Mouse (Mus musculus): ENCODE measurements around the gene Cd8b1. TPM values are rescaled to one million over a fixed set of nuclear protein-coding genes. Genes with fewer than 3 reads are reported as not detected.

Gene Cd8b1
- polyA plus RNA-seq, 1 experiment = not detected

DNA sequence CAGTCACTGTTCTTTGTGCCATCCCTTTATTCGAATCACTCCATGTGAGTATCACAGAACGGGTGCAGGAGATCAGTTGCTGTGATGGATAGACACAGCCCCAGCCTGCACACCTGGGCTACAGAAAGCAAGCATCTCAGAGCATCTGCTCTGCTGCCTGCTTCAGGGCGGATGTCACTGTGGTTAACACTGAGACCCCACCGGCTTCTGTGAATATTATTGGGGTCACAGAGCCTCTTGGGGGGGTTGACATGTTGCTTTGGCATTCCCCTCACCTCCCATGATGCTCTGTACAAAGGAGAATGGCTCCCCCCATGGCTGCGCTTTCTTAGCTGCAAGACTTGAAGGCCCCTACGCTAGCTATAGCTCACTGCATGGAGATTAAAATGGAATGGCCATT is 46.8 kb downstream of the Cd8b1 start:
- WGBS = 90% methylated on average over 6 of the region's 6 CpGs
- DNase-seq = no peak
- H3K27me3 ChIP-seq (ENCODE audit: control insufficient read depth, insufficient read depth, low read length) = no peaks in the 10 kb centered on the region
- no peaks in the 10 kb centered on the region for H3K4me1 ChIP-seq (ENCODE audit: control insufficient read depth, insufficient read depth, low read length)
- no peak overlapping the region for H3K4me3 ChIP-seq (replicated peaks; ENCODE audit: insufficient read depth, low read depth, low read length)
- no peak overlapping the region for H3K27ac ChIP-seq (ENCODE audit: insufficient read depth, low read length)
- TF ChIP-seq CTCF (IDR thresholded peaks at IDR 0.05; ENCODE audit: borderline replicate concordance, insufficient read depth, low read depth, low read length) (no peak), POLR2A (IDR thresholded peaks at IDR 0.05; ENCODE audit: borderline replicate concordance, insufficient read depth, low read length) (no peak)

DNA sequence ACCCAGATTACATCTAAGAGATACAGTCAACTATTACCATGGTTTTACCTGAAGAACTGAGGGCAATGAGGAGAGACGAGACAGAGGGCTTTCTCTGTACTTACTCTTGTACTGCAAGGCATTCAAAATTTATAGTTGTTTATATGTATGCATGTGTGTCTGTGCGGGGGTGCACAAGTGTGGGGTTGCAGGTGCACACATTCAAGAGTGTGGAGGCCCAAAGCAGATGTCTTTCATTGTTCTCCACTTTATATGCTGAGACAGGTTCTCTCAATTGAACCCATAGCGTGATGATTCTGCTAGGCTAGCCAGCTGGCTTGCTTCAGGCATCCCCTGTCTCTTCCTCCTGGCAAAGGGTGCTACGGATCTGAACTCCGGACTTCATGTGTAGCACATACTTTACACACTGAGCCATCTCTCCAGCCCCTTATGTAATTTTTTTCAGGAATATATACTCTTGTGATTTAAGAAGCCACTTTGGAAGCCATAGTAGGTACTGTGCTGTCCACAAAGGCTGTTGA is 48.6 kb downstream of the Cd8b1 start:
- Histone ChIP-seq H3K27me3 (ENCODE audit: control insufficient read depth, insufficient read depth, low read length) (no peaks in the 10 kb centered on the region), H3K4me3 (replicated peaks; ENCODE audit: insufficient read depth, low read depth, low read length) (no peak overlapping the region), H3K4me1 (ENCODE audit: control insufficient read depth, insufficient read depth, low read length) (no peaks in the 10 kb centered on the region), H3K27ac (ENCODE audit: insufficient read depth, low read length) (no peak overlapping the region)
- 75% methylated on average over 5 of the region's 5 CpGs for WGBS
- TF ChIP-seq CTCF (IDR thresholded peaks at IDR 0.05; ENCODE audit: borderline replicate concordance, insufficient read depth, low read depth, low read length) = no peak
- no peak for TF ChIP-seq POLR2A (IDR thresholded peaks at IDR 0.05; ENCODE audit: borderline replicate concordance, insufficient read depth, low read length)
- DNase-seq = no peak

DNA sequence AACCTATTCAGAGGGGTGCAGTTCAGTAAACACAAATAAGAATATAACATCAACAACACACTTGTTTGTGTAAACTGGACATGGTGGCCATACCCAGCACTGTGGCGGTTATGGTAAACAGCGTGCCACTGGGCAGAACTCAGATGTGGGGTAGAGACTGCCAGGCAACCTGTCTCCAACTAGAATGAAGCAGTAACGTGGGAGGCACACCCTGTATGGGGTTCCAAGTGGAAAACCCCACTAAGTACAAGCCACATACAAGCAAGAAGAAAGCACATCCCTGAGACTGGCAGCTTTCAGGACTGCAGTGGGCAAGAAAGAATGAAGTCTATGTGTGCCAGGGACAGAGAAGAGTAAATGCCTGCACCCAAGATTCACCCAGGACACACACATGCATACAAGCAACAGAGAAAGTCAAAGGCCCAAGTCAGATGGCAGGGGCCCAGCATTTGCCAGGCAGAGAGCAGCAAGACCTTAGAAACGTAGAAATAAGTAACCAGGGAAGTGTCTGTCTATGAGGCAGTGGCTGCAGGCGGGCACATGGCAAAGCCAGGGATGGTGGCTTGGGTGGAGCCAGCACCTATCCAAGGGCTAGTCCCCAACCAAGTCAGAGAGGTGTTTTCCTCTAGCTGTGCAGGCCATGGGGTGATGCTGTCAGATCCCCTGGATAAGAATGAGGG is 49.6 kb downstream of the Cd8b1 start:
- Histone ChIP-seq H3K27me3 (ENCODE audit: control insufficient read depth, insufficient read depth, low read length) (no peaks in the 10 kb centered on the region), H3K4me3 (replicated peaks; ENCODE audit: insufficient read depth, low read depth, low read length) (no peak overlapping the region), H3K27ac (ENCODE audit: insufficient read depth, low read length) (no peak overlapping the region), H3K4me1 (ENCODE audit: control insufficient read depth, insufficient read depth, low read length) (no peaks in the 10 kb centered on the region)
- no peak for DNase-seq
- TF ChIP-seq CTCF (IDR thresholded peaks at IDR 0.05; ENCODE audit: borderline replicate concordance, insufficient read depth, low read depth, low read length) (no peak), POLR2A (IDR thresholded peaks at IDR 0.05; ENCODE audit: borderline replicate concordance, insufficient read depth, low read length) (no peak)
- WGBS = 81% methylated on average over 5 of the region's 5 CpGs

DNA sequence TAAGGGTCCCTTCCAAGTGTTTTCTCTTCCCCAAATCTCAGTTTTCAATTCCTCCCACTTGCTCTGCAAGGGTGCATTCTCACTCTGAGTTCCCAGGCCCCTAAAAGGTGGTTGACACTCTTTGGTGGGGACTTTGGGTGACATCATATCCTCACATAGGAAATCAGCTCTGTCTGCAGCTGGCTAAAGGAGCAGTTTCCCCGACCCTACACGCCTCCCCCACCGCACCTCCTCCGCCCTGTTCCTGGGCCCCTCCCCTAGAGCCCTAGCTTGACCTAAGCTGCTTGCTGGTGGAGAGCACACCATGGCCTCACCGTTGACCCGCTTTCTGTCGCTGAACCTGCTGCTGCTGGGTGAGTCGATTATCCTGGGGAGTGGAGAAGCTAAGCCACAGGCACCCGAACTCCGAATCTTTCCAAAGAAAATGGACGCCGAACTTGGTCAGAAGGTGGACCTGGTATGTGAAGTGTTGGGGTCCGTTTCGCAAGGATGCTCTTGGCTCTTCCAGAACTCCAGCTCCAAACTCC is 50.7 kb downstream of the Cd8b1 start, which contains the start of gene Cd8a:
Gene Cd8a, plus strand, starts transcription at position 179 of the 527 bp plus-strand sequence.
- Histone ChIP-seq H3K4me3 (replicated peaks; ENCODE audit: insufficient read depth, low read depth, low read length) (no peak within 1 kb of the TSS), H3K27me3 (ENCODE audit: control insufficient read depth, insufficient read depth, low read length) (no peaks in the 10 kb centered on the region), H3K27ac (ENCODE audit: insufficient read depth, low read length) (no peak within 1 kb of the TSS), H3K4me1 (ENCODE audit: control insufficient read depth, insufficient read depth, low read length) (no peaks in the 10 kb centered on the region)
- no peak for DNase-seq
- TF ChIP-seq CTCF (IDR thresholded peaks at IDR 0.05; ENCODE audit: borderline replicate concordance, insufficient read depth, low read depth, low read length) (no peak), POLR2A (IDR thresholded peaks at IDR 0.05; ENCODE audit: borderline replicate concordance, insufficient read depth, low read length) (no peak)
- WGBS = 80% methylated on average over 14 of the region's 14 CpGs

DNA sequence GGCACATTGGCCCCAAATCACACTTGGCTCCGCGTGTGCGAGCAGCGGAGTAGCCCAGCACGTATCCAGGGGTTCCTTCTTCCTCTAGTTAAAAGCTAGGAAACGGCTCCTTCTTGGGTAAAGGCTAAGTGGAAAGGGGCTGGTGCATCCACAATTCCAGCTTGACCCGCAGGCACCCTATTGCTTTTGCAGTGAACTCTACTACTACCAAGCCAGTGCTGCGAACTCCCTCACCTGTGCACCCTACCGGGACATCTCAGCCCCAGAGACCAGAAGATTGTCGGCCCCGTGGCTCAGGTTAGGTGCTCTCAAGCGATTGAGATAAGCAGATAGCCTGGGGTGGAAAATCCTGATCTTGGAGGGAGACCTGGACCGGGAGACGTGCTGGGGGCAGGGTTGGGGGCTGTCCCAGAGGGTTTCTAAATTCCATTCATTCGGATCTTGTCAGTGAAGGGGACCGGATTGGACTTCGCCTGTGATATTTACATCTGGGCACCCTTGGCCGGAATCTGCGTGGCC is 51.8 kb downstream of the Cd8b1 start:
- 88% methylated on average over 19 of the region's 19 CpGs for WGBS
- Histone ChIP-seq H3K4me1 (ENCODE audit: control insufficient read depth, insufficient read depth, low read length) (no peaks in the 10 kb centered on the region), H3K27ac (ENCODE audit: insufficient read depth, low read length) (no peak overlapping the region), H3K4me3 (replicated peaks; ENCODE audit: insufficient read depth, low read depth, low read length) (no peak overlapping the region), H3K27me3 (ENCODE audit: control insufficient read depth, insufficient read depth, low read length) (no peaks in the 10 kb centered on the region)
- DNase-seq = no peak
- TF ChIP-seq CTCF (IDR thresholded peaks at IDR 0.05; ENCODE audit: borderline replicate concordance, insufficient read depth, low read depth, low read length) (no peak), POLR2A (IDR thresholded peaks at IDR 0.05; ENCODE audit: borderline replicate concordance, insufficient read depth, low read length) (no peak)

DNA sequence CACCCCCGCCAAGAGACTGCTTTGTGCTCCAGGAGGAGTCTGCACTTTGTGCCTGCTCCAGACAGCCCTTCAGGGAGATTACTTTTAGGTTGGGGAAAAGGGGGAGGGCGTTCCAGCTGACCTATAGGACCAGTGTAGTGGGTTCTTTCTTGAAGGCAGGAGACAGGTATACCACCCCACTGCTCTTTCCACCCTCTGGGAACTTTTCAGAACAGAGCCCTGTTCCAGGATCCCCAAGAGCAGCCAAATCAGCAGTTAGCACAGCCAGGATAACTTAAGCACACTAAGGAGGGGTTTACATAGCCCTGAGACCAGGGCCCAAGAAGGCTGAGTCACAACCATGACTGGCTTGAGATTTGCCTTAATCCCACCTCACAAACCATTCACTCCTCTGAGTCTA is 52.3 kb downstream of the Cd8b1 start:
- no peak overlapping the region for H3K27ac ChIP-seq (ENCODE audit: insufficient read depth, low read length)
- no peak for DNase-seq
- no peaks in the 10 kb centered on the region for H3K4me1 ChIP-seq (ENCODE audit: control insufficient read depth, insufficient read depth, low read length)
- H3K27me3 ChIP-seq (ENCODE audit: control insufficient read depth, insufficient read depth, low read length) = no peaks in the 10 kb centered on the region
- 81% methylated on average over 2 of the region's 2 CpGs for whole genome bisulfite sequencing
- H3K4me3 ChIP-seq (replicated peaks; ENCODE audit: insufficient read depth, low read depth, low read length) = no peak overlapping the region
- no peak for TF ChIP-seq POLR2A (IDR thresholded peaks at IDR 0.05; ENCODE audit: borderline replicate concordance, insufficient read depth, low read length)
- no peak for TF ChIP-seq CTCF (IDR thresholded peaks at IDR 0.05; ENCODE audit: borderline replicate concordance, insufficient read depth, low read depth, low read length)

DNA sequence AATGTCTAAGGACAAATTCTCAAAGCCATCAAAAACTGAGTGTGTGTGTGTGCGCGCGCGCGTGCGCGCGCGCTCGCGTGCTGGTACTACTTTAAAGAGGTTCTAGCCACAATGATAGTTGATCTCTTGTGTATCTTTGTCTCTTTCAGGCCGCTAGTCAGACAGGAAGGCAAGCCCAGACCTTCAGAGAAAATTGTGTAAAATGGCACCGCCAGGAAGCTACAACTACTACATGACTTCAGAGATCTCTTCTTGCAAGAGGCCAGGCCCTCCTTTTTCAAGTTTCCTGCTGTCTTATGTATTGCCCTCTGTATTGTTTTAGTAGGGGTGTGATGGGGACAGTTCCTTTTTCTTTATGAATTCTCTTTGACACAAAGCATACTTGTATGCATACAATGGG is 54.1 kb downstream of the Cd8b1 start:
- 98% methylated on average over 13 of the region's 13 CpGs for WGBS
- no peak overlapping the region for H3K4me3 ChIP-seq (replicated peaks; ENCODE audit: insufficient read depth, low read depth, low read length)
- no peak overlapping the region for H3K27ac ChIP-seq (ENCODE audit: insufficient read depth, low read length)
- no peaks in the 10 kb centered on the region for H3K4me1 ChIP-seq (ENCODE audit: control insufficient read depth, insufficient read depth, low read length)
- TF ChIP-seq CTCF (IDR thresholded peaks at IDR 0.05; ENCODE audit: borderline replicate concordance, insufficient read depth, low read depth, low read length) (no peak), POLR2A (IDR thresholded peaks at IDR 0.05; ENCODE audit: borderline replicate concordance, insufficient read depth, low read length) (no peak)
- no peak for DNase-seq
- no peaks in the 10 kb centered on the region for H3K27me3 ChIP-seq (ENCODE audit: control insufficient read depth, insufficient read depth, low read length)

DNA sequence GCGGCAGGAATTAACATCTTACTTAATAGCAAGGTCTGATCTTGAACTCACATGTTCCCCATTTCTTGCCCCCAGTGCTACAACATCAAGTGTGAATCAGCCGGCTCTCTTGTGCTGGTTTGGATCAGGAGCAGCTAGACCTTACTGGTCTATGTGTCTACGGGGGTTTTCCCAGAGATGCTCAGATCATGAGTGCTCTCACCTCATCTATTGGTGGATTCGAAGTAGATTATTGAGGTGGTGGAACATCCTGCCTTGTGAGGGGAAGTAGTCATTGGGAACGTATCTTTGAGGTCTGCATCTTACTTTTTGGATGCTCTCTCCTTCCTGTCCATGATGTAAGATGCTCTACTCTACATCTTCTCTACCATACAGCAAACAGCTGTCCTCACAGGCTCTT is 59.1 kb downstream of the Cd8b1 start:
- Histone ChIP-seq H3K27me3 (ENCODE audit: control insufficient read depth, insufficient read depth, low read length) (no peaks in the 10 kb centered on the region), H3K4me3 (replicated peaks; ENCODE audit: insufficient read depth, low read depth, low read length) (no peak overlapping the region), H3K4me1 (ENCODE audit: control insufficient read depth, insufficient read depth, low read length) (no peaks in the 10 kb centered on the region), H3K27ac (ENCODE audit: insufficient read depth, low read length) (no peak overlapping the region)
- WGBS = 96% methylated on average over 5 of the region's 5 CpGs
- no peak for DNase-seq
- no peak for TF ChIP-seq POLR2A (IDR thresholded peaks at IDR 0.05; ENCODE audit: borderline replicate concordance, insufficient read depth, low read length)
- TF ChIP-seq CTCF (IDR thresholded peaks at IDR 0.05; ENCODE audit: borderline replicate concordance, insufficient read depth, low read depth, low read length) = no peak

Other genes starting within 250 kb of the Cd8b1 start
- gene Thnsl2, start 178.3 kb upstream of the Cd8b1 start, polyA plus RNA-seq (2012; rRNA removed) = 6.5 and 6.6 TPM in 2 replicates
- gene Fabp1, start 123.0 kb upstream of the Cd8b1 start, polyA plus RNA-seq (2012; rRNA removed) = not detected in 2 replicates
- 19.3 and 20.5 TPM in 2 replicates for gene Krcc1, start 51.1 kb upstream of the Cd8b1 start, polyA plus RNA-seq (2012; rRNA removed)
- 3.1 and 5.0 TPM in 2 replicates for gene Smyd1, start 555 bp upstream of the Cd8b1 start, polyA plus RNA-seq (2012; rRNA removed)
- gene Cd8a, start 50.6 kb downstream of the Cd8b1 start, polyA plus RNA-seq (2012; rRNA removed) = 0.03 TPM in 1 of 2 replicates, not detected in the other
- gene Rmnd5a, start 117.8 kb downstream of the Cd8b1 start, polyA plus RNA-seq (2012; rRNA removed) = 110 and 113 TPM in 2 replicates
- gene Rnf103, start 171.1 kb downstream of the Cd8b1 start, polyA plus RNA-seq (2012; rRNA removed) = 40.2 and 40.6 TPM in 2 replicates
- gene Chmp3, start 221.0 kb downstream of the Cd8b1 start, polyA plus RNA-seq (2012; rRNA removed) = 115 and 125 TPM in 2 replicates

All from cerebellum, adult 2 months (tissue).